Mouse (Mus musculus): ENCODE measurements around the gene Anks1.
A peak's percentile ranks its signal among the peaks of the same experiment; 100 is the strongest.

The Anks1 gene

DNA sequence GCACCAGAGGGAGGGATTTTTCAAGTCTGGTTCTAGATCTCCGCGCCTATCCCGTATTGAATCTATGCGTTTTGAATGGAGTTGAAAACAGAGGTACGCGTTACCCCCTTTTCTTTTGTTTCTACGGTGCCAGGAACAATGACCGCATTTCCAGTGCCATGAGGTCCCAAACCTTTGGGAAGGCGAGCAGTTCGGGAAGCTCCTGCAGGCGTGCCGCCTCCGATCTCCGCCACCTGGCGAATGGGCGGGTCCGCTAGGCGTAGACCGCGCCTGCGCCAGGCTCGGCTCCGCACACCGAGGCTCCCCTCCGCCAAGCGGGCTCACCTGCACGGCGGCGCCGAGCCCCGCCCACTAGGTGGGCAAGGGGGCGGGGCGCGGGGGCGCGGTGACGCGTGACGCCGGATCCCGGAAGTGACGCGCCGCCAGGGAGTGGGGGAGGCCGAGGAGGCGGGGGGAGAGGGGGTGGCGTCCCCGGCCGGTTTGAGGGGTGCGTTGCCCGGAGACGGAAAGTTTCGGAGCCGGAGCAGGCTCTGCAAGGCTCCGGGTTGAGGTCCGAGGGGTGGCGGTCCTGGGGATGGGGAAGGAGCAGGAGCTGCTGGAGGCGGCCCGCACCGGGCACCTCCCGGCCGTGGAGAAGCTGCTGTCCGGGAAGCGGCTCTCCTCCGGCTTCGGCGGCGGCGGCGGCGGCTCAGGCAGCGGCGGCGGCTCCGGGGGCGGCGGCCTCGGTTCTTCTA lies at the start of gene Anks1:
TSS of gene Anks1 (plus strand) at position 419 of the 734 bp plus-strand sequence.
- DNase-seq (ENCODE audit: low read depth): peak; percentile 93

DNA sequence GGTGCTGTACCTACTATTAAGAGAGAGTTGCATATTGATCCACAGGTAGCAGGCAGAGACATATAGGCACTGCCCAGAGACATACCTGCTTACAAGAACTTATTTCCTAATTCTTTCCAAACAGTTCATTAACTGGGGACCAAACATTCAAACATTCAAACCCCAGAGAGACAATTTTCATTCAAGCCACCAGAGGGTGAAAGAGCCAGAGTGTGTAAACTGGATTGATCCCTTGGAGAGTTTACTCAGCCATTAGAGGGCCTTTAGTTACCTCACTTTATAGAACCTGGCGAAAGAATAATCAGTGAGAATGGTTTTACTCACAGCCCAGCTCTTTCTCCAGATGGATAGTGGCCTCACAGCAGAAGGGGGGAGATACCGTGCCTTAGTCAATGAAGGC lies 43.6 kb upstream of the Anks1 start:
- DNase-seq (ENCODE audit: low read depth): no peak

GRCm38 (mm10) chr17:27866737-27867136 lies 42.4 kb upstream of the Anks1 start:
- no peak for DNase-seq (ENCODE audit: low read depth)

GRCm38 (mm10) chr17:27871851-27872250 lies 37.3 kb upstream of the Anks1 start:
- no peak for DNase-seq (ENCODE audit: low read depth)

- no peak for DNase-seq (ENCODE audit: low read depth)
Measured at GRCm38 (mm10) chr17:27873583-27873982, 35.5 kb upstream of the Anks1 start.

DNA sequence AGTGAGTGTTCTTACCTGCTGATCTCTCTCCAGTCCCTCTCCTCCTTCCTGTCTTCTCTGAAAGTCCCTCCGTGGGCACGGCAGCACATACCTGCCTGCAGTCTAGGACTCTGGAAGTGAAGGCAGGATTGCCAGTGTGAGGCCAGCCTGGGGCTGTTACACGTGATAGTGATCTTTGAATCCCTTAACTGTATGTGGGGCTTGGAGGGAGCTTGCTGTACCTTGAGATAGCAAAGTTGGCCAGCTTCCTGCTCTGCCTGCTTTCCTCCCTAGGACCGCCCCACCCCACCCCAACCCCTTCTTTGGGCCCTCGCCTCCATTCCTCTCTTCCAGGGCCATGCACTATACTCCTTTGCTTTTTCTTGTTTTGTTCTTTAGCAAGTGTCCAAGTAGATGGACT lies 34.6 kb upstream of the Anks1 start:
- DNase-seq (ENCODE audit: low read depth): no peak

DNA sequence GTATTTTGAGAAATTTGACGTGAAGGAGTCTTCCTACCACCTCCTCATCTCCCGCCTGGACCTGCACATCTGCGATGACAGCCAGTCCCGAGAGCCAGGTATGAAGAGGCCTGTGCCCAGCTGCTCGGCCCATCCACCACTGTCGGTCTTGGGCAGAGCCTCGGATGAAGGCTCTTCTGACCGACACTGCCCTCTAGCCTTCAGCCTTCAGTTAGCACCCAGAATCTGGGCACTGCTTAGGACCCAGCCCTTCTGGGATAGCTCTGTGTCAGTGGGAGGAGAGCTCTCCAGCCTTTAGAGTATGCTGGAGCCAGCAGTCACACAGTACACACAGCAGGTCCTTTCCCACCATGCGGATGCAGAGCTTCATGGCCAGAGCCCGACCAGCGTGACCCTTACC lies 27.6 kb upstream of the Anks1 start:
- no peak for DNase-seq (ENCODE audit: low read depth)

GRCm38 (mm10) chr17:27883129-27883528 lies 26.0 kb upstream of the Anks1 start:
- no peak for DNase-seq (ENCODE audit: low read depth)

DNA sequence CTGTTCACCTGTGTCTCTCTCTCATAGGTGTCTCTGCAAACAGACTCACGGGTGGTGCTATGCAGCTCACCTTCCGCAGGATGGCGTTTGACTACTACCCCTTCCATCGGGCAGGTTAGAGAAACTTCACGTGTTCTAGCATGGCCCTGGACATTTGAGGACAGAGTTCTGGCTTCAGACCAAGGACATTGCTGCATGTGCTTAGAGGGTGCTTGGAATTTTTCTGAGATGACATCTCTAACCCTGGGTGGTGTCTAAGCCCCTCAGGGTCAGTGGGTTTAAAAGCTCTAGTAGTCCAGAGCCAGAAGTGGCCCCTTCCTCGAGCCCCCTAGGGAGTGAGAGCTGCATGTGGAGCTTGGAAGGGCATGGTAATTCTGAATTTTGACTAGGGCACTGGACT lies 25.1 kb upstream of the Anks1 start:
- DNase-seq (ENCODE audit: low read depth): no peak

DNA sequence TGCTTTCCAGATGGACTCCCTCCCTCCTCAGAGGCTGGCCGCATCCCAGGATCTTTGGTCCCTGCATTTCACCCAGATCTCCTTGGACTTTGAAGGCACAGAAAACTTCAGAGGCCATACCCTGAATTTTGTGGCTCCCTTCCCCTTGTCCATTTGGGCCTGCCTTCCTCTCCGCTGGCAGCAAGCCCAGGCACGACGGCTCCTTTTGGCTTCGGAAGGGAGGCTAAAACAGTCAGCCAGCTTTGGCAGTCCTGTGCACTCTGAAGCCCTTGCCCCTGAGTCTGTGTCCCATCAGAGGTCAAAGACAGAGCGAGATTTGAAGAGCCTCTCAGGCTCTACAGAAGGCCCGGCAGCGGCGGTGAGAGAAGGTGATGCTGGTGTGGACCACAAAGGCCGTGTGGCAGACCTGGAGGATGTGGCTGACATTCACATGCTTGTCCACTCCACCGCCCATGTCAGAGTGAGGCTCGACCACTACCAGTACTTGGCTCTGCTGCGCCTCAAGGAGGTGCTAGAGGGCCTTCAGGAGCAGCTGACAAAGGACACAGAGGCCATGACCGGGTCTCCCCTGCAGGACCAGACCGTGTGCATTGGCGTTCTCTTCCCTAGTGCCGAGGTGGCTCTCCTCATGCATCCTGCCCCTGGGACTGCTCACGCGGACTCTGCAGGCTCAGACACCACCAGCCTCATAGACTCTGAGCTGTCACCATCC lies 22.5 kb upstream of the Anks1 start:
- no peak for DNase-seq (ENCODE audit: low read depth)

GRCm38 (mm10) chr17:27907512-27908205 lies 1.4 kb upstream of the Anks1 start:
- DNase-seq (ENCODE audit: low read depth): peak; percentile 88

DNA sequence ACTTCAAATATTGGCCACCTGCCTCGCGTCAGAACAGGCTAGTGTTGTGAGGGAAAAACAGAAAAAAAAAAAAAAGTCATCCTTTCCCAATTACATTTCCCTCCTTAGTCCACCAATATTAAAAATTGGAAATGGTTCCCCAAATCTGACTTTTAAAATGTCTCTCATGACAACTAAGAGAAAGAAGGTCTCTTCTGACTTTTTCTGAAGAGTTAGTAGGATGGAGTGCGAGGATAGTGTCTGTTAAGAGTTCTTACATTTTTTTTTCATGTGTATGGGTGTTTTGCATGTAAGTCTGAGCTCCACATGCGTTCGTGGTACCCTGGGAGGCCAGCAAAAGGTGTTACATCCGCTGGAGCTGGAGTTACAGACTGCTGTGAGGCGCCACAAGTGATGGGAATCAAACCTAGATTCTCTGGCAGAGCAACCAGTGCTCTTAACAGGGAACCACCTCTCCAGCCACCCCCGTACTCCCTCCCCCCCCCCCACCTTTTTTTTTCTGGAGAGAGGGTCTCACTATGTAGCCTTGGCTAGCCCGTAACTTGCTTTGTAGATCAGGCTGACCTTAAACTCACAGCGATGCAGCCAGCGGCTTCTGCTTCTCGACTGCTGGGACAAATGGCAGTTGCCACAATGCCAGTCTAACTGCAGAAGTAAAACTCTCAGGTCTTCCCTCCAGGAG lies 759 bp upstream of the Anks1 start:
- peak; percentile 71 for DNase-seq (ENCODE audit: low read depth)

GRCm38 (mm10) chr17:27909622-27910500 lies 755 bp downstream of the Anks1 start, which contains the start of gene Taf11:
Taf11 (minus strand) TSS chr17:27909844.
- peak; percentile 73 for DNase-seq (ENCODE audit: low read depth)

DNA sequence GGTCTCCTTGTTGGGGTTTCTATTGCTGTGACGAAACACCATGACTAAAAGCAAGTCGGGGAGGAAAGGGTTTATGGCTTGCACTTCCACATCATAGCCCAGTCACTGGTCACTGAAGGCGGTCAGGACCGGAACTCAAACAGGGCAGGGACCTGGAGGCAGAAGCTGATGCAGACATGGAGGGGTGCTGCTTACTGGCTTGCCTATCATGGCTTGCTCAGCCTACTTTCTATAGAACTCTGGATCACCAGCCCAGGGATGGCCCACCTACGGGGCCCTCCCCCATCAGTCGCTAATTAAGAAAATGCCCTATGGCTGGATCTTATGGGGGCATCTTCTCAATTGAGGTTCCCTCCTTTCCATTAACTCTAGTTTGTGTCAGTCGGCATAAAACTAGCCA lies 2.3 kb downstream of the Anks1 start:
- DNase-seq (ENCODE audit: low read depth): no peak

GRCm38 (mm10) chr17:27914742-27915141 lies 5.6 kb downstream of the Anks1 start:
- no peak for DNase-seq (ENCODE audit: low read depth)

- no peak for DNase-seq (ENCODE audit: low read depth)
Measured at GRCm38 (mm10) chr17:27916366-27916765, 7.3 kb downstream of the Anks1 start.

- no peak for DNase-seq (ENCODE audit: low read depth)
Measured at GRCm38 (mm10) chr17:27920676-27921075, 11.6 kb downstream of the Anks1 start.

- no peak for DNase-seq (ENCODE audit: low read depth)
Measured at GRCm38 (mm10) chr17:27922174-27922712, 13.1 kb downstream of the Anks1 start.

GRCm38 (mm10) chr17:27925054-27925453 lies 15.9 kb downstream of the Anks1 start:
- DNase-seq (ENCODE audit: low read depth): no peak

DNA sequence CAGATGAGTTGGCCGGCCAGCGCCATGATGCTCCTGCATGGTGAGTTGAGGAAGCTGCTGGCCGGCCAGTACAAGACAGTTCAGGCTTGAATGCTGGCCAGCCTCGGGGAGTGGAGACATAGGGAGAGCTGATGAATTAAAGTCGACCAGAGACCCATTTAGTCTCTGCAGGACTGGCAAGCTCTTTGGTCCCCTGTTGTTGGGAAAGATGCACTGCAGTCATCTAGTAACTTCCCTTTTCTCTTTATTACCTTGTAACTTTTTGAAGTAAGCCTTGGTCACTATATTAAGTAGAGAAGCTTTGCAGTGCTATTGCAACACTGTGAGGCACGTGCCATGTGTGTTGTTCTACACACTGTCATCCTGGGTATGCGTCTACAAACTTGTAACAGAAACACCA lies 16.4 kb downstream of the Anks1 start:
- no peak for DNase-seq (ENCODE audit: low read depth)

GRCm38 (mm10) chr17:27930291-27930690 lies 21.2 kb downstream of the Anks1 start:
- no peak for DNase-seq (ENCODE audit: low read depth)

All from naive thymus-derived CD4-positive, alpha-beta T cell, adult 2 months (primary cell).